Mouse (Mus musculus): ENCODE measurements at regions not wholly inside any gene's neighbourhood (a gene's known extent, or its start where the extent isn't known, plus 50 kb on each side); places are given as distances from the start of the nearest gene placed in this dataset.

DNA sequence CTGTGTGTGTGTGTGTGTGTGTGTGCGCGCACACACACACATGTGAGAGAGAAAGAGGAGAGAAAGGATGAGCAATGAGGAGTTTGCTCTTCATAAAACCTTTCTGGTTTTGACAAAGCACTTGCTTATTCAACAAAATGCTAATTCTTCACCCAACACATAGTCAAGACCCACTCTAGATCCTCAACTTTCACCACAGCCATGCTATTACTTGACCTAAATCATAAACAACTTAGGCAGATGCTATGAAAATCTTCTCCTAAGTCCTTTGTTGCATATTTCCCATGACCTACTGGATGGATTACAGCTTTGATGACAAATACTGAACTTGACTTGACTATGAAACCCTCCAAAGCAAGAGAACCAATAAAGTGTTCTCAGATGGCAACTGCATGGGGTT lies 196.3 kb upstream of the Ank start:
- TF ChIP-seq MAFK (IDR thresholded peaks at IDR 0.05; ENCODE audit: insufficient replicate concordance, low read length) (no peak), CTCF (conservative IDR thresholded peaks at IDR 0.05 in 1 of 2, IDR thresholded peaks at IDR 0.05 in 1 of 2; ENCODE audit: low read depth in 2 of 2, low read length in 2 of 2) (no peak), MXI1 (IDR thresholded peaks at IDR 0.05; ENCODE audit: low read depth, low read length) (no peak), EP300 (IDR thresholded peaks at IDR 0.05; ENCODE audit: low read length) (no peak)

Measured in CH12.LX (cell line).